Mouse (Mus musculus): ENCODE measurements at regions not wholly inside any gene's neighbourhood (a gene's known extent, or its start where the extent isn't known, plus 50 kb on each side); places are given as distances from the start of the nearest gene placed in this dataset.
A peak's percentile ranks its signal among the peaks of the same experiment; 100 is the strongest.

DNA sequence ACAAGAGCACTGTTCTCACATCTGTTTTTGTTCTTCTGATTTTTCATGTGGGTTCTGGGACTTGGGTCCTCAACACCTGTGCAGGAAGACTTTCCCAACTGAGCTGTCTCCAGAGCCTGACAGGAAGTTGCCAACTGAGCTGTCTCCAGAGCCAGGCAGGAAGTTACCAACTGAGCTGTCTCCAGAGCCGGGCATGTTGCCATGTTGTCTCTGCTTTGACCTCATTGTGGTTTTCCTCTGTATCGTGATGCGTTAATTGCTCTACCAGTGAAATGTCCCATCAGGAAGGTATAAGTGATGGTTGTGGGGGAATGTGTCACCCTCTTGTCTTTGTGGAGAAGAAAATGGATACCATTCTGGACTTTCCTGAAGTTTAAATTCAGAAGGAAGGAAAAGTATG is 54.4 kb upstream of the Olfm4 start:
- DNase-seq (ENCODE audit: low read depth, low spot score): no peak

DNA sequence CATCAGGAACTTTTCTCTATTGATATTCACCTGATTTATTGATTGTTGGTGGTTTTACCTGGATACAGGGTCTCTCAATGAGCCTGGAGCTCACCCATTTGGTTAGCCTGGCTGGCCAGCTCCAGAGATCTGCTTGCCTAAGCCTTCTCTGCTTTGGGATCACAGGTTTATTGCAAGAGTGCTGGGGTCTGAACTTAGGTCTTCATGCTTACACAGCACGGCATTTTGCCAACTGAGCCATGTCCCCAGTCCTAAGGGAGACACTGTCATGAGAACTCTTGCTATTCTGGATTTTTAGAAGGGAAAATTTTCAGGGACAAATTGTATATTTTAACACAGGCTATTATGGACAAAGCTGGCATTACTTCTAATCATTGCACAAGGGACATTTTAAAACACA is 56.7 kb upstream of the Olfm4 start:
- DNase-seq (ENCODE audit: low read depth, low spot score): no peak

DNA sequence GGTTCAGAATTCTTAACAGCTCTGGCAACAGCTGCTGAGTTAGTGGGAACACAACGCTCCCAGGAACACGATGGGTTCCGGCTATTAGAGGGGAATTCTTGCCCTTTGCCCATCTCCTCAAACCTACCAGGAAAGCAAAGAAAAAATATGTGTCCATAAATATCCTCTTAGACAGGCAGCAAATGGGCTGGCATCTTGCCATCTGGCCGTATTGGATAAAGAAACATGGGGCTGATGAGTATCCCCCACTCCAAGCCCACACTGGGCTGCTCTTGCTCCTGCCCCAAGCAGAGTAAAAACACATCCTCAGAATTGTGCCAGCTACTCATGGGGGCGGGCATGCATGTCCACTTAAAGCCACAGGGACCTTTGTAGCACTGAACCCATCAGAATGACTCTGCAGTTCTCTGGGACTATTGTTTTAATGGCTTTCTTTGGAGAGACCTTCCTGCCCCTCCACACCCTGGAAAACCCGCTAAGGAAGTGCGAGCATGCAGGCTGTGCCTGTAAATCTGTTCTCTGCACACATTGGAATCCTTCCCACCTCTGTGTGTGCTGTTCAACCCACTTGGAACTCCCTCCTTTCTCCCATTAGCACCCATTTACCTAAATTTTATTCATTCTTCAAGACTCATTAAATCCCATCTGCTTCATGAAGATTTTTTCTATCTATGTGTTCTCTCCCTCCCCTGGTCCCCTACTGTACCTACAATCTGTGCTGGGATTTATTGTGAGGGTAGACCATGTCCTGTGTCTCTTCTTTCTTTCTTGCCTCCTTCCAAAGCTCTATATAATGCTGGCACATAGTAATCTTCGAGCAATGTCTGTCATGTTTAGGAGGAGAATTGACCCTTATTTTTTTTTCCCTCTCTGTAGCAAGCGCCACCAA is 66.7 kb upstream of the Olfm4 start:
- DNase-seq (ENCODE audit: low read depth, low spot score): no peak

DNA sequence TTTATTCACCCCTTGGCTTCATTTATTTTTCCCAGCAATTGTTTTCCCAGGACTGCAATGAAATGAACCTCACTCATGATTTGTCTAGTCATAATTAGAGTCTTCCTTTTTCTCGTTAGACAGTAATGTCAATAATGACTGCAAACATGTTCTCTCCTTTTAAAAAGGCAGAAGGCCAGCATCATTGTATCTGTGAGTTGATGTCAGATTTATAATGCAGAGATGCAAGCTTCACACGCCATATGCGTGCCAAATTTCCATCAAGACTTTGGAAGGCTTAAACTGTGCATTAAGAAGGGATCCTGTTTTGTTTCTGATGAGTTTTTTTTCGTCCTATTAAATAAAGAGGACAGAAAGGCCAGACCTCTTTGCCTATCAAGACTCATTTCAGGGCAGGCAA is 68.9 kb upstream of the Olfm4 start:
- DNase-seq (ENCODE audit: low read depth, low spot score): no peak

DNA sequence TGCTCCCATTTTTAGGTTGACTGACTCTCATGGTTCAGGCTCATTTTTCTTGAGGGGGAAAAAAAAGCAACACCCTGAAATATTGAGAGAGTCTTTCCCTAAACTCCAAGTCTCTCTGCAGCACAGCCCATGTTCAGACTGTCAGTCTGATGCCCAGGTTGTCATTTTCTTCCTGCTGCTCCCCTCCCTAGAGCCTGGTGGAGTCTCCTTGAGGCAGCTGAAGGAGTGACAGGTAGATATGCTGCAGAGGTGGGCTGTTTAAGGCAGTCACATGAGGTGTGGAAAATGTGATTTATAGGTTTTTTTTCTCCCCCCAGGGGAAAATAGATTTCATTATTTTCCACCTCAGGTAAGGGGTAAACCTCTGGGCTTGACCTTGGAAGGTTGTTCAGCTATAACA is 70.6 kb upstream of the Olfm4 start:
- DNase-seq (ENCODE audit: low read depth, low spot score): no peak

DNA sequence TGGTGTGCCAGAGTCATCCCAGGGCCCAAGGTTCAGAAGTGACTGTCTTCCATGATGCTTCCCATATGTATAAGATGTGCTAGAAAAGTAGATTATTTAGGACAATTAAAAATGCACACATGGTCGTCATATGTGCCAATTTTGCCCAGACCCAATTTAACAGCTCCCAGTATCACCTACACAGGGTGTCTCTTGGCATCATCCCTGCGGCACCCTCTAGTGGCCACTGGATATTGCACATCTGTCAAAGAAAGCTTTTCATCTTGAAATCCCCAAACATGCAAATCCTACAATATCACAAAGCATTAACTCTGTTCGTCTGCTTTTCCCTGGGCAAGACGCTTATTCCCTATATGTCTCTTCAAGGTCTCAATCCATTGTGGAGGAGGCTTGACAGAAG is 71.3 kb upstream of the Olfm4 start:
- peak; percentile 27 for DNase-seq (ENCODE audit: low read depth, low spot score)

DNA sequence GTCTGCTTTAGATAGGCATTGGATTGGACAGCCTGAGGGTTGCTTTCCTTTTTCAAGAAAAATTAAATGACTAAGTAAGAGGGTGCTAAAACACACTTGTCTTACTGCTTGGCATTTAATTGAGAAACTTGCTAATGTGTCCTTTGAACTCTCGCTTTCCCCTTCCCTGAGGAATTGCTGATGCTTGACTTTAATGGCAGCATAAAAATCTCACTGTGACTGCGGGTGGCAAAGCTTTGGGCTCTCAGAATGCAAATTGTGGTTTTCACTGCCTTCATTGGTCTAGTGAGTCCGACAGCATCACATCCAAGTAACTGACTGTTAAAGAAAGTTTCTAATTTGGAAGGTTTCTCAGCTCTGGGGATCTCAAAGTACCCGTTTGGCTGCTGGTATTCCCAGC is 76.1 kb upstream of the Olfm4 start:
- DNase-seq (ENCODE audit: low read depth, low spot score): peak; percentile 17

DNA sequence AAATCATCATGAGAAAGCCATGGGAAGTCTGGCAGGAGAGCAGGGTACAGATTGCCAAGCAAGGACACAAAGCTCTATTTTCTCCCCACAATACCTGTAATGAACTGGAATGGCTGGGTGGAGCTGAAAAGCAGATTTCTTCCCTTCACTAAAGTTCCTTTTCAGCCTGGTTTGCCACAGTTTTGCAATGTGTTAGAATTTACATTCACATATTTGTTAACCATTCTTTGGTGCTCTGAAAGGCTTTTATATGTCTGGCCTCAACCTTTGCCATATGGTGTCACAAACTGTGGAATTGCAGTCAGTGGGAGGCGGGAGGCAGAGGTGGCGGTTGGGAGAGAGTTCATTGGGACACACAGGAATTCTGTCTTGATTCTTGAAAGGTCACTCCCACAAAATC is 78.3 kb upstream of the Olfm4 start:
- DNase-seq (ENCODE audit: low read depth, low spot score): no peak

DNA sequence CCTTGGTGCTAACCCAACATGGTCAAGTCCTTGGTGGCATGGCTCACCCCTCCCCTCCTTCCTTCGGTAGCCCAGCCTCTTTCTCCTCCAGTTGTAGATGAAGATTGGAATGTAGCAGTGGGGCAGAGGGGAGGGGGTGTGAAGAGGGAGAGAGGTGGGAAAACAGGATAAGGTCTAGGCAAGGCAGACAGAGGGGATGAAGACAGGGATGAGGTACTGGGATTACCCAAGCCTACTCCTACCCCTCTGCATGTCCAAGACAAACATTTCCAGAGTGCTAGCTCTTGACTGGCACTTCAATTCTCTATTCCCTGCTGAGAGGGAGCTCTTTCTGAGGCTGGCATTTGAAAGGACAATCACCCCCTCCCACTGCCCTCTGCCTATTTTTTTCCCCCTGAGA is 81.5 kb upstream of the Olfm4 start:
- DNase-seq (ENCODE audit: low read depth, low spot score): no peak

DNA sequence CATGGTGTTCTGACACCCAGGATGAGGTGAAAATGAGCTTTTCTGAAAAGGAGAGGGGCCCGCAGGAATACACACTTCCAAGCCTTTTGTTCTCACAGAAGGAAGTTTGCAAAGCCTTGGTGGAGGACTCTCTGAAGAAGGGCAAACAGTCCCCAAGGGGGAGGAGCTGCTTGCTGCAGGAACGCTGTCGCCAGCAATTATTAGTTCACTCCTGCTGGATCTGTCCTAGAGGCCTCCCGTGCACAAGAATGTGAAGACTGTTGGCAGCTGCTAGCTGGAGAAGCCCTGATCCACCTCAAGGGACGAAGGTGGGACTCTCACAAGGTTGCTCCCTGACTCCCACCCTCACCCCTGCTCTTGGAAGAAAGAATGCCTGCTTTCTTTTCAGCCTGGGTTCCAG is 85.6 kb upstream of the Olfm4 start:
- DNase-seq (ENCODE audit: low read depth, low spot score): no peak

DNA sequence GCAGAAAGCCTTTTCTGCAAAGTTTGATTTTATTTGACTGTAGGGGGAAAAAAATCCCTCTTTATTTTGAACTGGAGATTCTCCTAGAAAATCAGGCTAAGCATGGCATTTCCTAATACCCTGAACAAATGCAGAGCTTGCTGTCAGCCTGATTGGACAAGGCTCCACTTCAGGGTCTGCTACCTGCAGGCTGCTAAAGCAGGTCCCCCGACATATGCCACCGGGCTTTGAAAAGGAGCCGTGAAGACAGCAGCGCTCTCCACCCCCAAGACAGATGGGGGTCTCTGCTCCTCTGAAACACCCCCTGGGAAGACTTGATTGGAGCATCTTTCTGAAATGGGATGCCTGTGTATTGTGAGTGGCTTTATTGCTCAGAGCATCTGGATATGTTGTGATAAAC is 90.6 kb upstream of the Olfm4 start:
- DNase-seq (ENCODE audit: low read depth, low spot score): no peak

DNA sequence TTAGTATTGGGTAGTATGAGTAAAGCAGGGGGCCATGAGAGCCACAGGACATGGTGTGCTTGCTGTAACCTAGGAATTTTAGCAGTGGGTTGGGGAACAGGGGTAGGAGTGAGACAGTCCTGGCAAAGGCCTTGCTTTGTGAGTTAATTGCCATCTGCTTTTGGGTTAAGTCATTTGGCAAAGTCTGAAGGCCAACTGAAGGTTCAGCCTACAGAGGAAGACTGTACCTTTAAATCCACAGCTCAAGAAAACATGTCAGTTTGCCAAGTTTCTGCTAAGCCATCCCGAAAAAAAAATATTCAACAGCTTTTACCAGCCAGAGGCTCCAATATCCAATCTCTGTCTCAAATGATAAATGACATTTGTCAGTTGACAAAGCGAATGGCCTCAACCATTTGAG is 93.2 kb upstream of the Olfm4 start:
- DNase-seq (ENCODE audit: low read depth, low spot score): no peak

DNA sequence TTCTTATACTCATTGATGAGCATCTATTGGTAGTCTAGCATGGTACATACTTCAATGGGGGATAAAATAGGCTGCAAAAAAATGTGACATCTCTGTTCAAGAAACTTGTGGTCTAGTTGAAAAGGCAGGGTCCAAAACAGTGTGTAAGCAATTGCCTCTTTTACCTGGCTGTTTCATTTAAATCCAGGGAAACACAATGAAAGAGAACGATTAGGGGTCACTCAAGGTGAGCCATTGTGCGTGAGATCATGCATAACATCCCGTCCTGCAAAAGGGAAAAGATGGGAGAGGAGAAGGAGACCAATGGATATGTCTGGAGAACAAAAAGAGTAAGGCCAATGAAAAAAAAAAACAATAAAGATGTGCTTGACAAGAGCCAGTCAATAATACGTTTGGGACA is 93.6 kb upstream of the Olfm4 start:
- DNase-seq (ENCODE audit: low read depth, low spot score): no peak

DNA sequence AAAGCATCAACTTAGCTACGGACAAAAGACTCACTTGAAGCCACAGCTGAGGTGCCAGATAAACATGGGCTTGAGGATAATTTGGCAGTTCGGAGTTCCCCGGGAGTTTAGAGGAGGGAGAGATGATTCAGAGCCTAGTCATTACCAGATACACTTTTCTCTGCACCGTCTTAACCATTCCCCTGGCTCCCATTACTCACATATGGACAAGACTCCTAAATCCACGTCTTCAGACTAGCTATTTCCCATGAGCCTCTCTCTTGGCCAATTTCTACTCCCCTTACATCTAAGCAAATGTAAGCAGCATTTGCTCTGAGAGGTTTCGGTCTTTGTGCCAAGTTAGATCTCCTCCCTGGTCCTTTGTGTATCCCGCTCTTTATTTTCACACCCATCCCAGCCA is 100.4 kb upstream of the Olfm4 start:
- no peak for DNase-seq (ENCODE audit: low read depth, low spot score)

DNA sequence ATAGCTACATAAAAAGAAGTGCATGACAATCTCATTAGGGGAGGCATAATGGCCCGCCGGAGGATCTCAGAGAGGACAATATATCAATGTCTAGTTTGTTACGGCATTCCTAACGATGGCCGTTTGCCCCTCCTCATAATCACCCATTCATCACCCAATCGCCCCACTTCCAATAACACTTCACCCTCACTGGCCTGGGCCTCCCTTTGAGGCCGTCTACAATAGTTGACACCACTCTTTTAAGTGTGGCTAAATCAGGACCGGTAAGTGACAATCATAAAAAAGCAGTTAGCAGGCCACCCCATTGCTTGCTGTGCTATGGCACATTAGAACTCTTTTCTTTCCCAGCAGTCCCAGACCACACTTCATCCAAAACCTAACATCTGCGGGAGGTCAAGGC is 102.2 kb upstream of the Olfm4 start:
- DNase-seq (ENCODE audit: low read depth, low spot score): no peak

DNA sequence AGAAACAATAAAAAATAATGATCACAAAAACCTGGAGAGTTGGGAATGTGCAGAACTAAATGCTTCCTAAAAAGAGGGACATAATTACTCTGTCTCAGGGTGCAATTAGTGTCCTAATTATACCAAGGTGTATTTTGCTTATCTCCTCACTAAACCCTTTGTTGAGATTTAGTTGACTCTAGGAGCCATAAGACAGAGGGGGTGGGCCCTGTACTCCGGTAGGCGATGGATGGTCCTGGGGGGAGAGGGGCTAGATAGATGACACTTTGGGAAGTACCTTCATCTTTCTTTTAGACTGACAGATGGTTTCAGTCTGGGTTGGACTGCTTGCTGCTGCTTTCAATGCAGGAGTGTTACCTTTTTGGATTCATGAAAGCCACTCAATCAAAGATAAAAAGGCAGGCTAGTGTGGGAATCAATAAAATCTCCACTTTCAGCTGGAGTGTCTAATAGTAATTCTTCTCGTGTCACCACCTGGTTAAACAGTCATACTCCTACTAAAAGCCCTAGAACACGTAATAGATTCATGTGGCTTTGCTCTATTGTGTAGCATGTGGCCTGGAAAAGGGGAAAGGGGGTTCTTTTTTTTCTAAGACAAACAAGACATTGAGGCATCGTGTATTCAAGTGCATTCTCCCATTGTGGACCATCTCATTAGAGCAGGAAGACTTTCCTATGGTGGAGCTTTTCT is 103.7 kb upstream of the Olfm4 start:
- DNase-seq (ENCODE audit: low read depth, low spot score): no peak

DNA sequence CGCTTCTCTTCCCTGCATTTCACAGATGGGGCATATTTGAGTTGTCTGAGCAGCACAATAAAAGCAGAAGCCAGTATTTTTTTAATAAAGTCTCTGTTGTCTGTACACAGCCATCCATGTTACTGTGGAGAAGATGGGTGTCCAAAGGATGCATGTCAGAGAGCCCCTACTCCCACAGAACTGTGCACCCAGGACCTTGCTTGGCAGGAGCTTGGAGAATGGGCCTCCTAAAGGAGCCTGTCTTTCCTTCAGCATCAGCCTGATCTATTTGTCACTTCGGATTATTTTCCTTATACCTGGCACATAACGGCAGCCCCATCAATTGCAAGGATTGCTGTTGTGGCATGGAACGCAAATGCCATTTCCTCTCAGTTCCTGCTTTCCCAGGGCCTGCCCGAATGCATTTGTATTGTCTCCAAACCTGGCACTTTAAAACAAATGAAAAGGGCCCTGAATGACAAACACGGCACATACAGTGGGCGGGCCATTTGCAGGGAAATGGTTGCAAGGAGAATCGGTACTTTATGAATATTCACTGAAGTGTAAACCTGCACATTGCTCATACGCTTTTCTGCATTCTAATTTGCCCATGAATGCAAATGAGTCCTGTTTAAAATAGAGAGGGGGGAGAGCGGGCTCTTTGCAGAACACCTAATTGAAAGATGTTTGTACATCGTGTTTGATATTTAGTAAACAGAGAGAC is 104.4 kb upstream of the Olfm4 start:
- no peak for DNase-seq (ENCODE audit: low read depth, low spot score)

DNA sequence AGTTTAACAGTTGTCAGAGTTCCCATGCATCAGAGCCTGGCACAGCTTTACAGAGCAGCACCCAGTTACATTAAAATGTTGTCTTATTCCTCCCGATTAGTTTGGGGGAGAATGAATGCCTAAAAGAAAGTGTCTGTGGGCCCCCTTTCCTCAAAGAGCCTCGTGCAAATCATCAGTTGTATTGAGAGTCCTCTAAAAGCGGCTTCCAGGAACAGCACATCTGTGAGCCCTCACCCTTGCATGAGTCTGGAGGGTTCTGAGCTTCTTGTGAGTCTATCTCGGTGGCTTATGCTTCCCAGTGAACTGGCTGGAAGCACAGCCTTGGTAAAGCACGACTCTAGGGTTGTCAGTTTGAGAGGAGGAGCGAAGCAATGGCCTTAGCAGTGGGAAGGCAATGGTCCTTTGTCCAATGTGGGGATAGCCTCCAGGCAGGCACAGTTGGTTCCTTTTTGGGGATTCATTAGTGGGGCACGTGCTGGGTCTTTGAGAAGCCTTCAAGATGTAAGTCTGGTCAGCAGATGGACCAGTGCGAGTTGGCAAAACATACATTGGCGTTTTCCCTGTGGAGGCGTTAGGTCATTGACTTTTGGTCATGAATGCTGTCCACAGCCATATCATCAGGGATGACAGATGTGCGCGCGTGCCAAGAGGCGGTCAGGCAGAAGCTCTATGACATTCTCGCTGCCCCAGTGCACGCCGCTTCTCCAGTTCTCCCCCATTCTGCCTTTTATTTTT is 105.4 kb upstream of the Olfm4 start:
- no peak for DNase-seq (ENCODE audit: low read depth, low spot score)

DNA sequence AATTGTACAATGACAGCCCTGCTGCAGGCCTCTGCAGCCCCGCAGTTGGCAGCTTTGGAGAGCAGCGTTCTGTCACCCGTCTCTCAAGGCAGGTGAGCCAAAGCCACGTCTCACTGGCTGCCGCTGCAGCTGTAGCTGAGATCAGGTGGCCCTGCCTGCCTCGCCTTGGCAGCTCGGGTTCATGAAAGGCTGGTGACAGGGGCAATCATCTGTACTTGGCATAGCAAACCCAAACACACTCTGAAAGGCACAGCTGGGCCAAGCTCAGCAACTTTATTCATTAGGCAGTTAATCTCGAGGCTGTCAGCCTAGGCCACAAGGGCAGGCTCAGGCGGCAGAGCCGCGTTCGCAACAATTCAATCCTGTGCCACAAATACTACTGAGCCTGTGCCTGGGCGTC is 102.0 kb upstream of the Pcdh8 start:
- DNase-seq (ENCODE audit: low read depth, low spot score): peak; percentile 59

DNA sequence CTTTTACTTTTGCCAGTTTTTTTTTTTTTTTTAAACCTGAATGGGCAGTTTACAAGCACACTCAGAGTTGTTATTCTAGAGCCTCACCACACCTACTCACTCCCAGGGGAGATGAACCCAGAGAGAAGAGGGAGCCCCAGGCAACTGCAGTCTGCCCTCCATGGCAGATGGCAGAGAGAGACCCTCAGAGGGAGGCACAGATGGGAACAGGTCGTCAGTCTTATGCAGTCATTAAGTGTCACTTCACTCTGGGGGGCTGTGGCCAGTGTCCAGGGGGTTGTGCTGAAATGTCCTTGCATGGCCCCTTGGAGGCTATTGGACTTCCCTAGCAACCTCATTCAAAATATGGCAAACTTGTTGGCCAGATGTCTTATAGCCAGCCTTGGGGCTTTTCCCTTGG is 101.3 kb upstream of the Pcdh8 start:
- no peak for DNase-seq (ENCODE audit: low read depth, low spot score)

DNA sequence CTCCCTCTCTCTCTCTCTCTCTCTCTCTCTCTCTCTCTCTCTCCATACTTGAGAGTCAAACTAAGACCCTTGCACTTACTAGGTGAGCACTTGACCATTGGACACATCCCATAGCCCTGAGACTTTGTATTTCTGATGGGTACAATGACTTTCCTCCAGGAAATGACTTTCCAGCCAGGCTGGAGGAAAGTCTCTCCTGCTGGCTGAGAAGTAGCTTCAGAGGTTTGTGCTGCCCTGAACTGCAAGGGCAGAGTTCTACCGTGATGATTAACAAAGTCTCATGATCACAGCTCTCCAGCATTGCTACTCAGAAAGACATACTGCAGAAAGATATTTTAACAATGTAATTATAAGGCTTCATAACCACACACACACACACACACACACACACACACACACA is 98.2 kb upstream of the Pcdh8 start:
- DNase-seq (ENCODE audit: low read depth, low spot score): no peak

DNA sequence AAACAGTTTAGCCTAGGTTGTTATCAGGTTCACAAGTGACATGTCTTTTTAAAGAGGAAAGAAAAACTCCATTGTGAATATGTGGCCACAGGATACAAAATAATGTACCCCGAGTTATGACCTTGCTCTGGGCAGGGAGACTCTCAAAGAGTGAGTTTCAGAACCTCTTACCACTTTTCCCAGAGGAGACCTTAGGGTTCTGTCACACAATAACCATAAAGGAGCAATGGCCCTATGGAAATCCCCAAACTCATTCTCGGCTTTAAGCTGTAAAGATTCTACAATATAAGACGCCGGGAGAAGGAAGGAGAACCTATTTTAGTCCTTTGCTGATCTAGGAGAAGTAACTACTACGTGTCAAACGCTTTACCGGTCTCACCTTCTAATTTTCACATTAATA is 85.1 kb upstream of the Pcdh8 start:
- DNase-seq (ENCODE audit: low read depth, low spot score): no peak

All from forelimb bud, embryonic 11.5 days (tissue).